Mouse (Mus musculus): Measurements from ENCODE around the gene Otud7a.

DNA sequence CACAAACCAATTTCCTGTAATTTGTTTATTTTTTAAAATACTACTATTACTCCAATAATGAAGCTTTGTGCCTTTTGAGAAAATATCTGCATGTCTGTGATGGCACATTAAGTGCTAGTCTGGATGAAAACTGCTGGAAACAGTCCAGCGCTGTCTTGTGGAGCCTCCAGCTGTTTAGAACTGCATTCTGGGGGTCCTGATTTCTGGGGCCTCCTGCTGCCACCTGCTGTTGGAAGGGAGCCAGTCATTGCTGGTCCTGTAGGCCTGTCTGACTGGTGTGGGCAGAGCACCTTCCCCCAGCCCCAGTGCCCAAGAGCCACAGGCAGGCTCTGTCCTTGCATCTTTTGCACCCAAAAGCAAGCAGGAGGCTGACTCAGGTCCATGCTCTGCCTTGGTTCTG, 65.3 kb downstream of the Otud7a start:
- no peak for TF ChIP-seq POLR2A (IDR thresholded peaks at IDR 0.05; ENCODE audit: low read depth, low read length)
- no peak for TF ChIP-seq CTCF (IDR thresholded peaks at IDR 0.05; ENCODE audit: borderline replicate concordance, insufficient read depth, low read length)
